Mouse (Mus musculus): Measurements from ENCODE around the gene Garnl3. TPM values are rescaled to one million over a fixed set of nuclear protein-coding genes. Genes with fewer than 3 reads are reported as not detected.
A peak's percentile ranks its signal among the peaks of the same experiment; 100 is the strongest.

The Garnl3 gene
- total and polyA plus RNA-seq, 2 experiments from 2014 or later: 4.0 to 6.1 TPM

DNA sequence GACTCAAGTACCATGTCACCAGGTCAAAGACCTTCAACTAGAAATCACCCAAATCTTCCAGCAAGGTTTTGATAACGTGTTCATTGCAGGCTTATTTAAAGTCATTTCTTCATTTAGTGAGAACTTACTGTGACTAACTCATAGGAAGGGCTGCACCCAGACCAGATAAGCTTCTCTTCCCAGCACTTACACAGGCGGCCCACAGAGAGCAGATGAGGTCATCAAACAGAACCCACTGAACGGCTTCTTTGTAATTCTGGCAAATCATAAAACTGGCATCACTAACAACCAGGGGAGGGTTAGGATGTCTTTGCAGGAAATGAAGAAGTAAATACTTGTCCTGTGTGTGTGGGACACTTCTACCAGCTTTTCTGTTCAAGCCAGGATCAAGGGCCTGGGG is 84.1 kb downstream of the Garnl3 start:
- peak; percentile 62; the same call in 1 of the 2 replicates for ATAC-seq (ENCODE audit: insufficient read depth, low read depth)
- 0 out of 2 replicates have a peak, but pooled peaks cover 3% of the 10 kb centered on the region for H3K4me1 ChIP-seq (ENCODE audit: control insufficient read depth, insufficient read depth)
- H3K9ac ChIP-seq (replicated peaks; ENCODE audit: low read depth, low read length): no peak overlapping the region
- no peak overlapping the region for H3K27ac ChIP-seq (ENCODE audit: low read depth)
- H3K4me3 ChIP-seq (ENCODE audit: low read depth, low read length): no peak overlapping the region
- no peaks in the 10 kb centered on the region for H3K9me3 ChIP-seq (replicated peaks; ENCODE audit: control insufficient read depth, low read length)
- TF ChIP-seq CTCF (IDR thresholded peaks at IDR 0.05; ENCODE audit: low read depth) (no peak), EP300 (IDR thresholded peaks at IDR 0.05; ENCODE audit: low read depth) (no peak)
- no peak overlapping the region for H3K4me2 ChIP-seq (ENCODE audit: low read depth, low read length)
- WGBS: 44% methylated on average over 3 of the region's 3 CpGs
- no peaks in the 10 kb centered on the region for H3K36me3 ChIP-seq (replicated peaks; ENCODE audit: control insufficient read depth, insufficient read depth, low read length)
- H3K27me3 ChIP-seq (ENCODE audit: control insufficient read depth, insufficient read depth, low read length): no peaks in the 10 kb centered on the region
- peak; percentile 20 for DNase-seq (ENCODE audit: low spot score)

DNA sequence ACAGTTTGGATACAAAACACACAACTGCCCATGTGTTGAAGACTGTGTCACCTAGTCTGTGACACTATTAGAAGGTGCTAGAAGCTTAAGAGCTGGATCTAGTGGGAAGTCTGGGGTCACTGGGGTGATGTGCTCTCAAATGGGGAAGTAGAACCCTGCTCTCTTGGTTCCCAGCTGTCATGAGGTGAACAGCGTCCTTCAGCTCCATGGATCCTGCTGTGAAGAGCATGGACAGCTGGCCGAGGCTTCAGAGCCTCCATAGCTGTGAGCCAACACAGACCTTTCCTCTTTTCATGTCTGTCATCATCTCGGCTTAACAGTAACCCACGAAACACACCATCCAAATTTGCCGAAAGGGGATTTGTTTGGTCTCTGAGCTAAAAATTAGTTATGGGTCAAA is 84.5 kb downstream of the Garnl3 start:
- TF ChIP-seq EP300 (IDR thresholded peaks at IDR 0.05; ENCODE audit: low read depth) (no peak), CTCF (IDR thresholded peaks at IDR 0.05; ENCODE audit: low read depth) (no peak)
- ATAC-seq (ENCODE audit: insufficient read depth, low read depth) (no peak), DNase-seq (ENCODE audit: low spot score) (no peak)
- H3K9me3 ChIP-seq (replicated peaks; ENCODE audit: control insufficient read depth, low read length): no peaks in the 10 kb centered on the region
- no peaks in the 10 kb centered on the region for H3K27me3 ChIP-seq (ENCODE audit: control insufficient read depth, insufficient read depth, low read length)
- no peak overlapping the region for H3K4me3 ChIP-seq (ENCODE audit: low read depth, low read length)
- no peaks in the 10 kb centered on the region for H3K36me3 ChIP-seq (replicated peaks; ENCODE audit: control insufficient read depth, insufficient read depth, low read length)
- no peak overlapping the region for H3K9ac ChIP-seq (replicated peaks; ENCODE audit: low read depth, low read length)
- H3K4me2 ChIP-seq (ENCODE audit: low read depth, low read length): no peak overlapping the region
- H3K4me1 ChIP-seq (ENCODE audit: control insufficient read depth, insufficient read depth): 0 out of 2 replicates have a peak, but pooled peaks cover 3% of the 10 kb centered on the region
- 55% methylated on average over 5 of the region's 5 CpGs for WGBS
- 0 out of 2 replicates have a peak overlapping the region, but pooled peaks have one; percentile 34 for H3K27ac ChIP-seq (ENCODE audit: low read depth)

DNA sequence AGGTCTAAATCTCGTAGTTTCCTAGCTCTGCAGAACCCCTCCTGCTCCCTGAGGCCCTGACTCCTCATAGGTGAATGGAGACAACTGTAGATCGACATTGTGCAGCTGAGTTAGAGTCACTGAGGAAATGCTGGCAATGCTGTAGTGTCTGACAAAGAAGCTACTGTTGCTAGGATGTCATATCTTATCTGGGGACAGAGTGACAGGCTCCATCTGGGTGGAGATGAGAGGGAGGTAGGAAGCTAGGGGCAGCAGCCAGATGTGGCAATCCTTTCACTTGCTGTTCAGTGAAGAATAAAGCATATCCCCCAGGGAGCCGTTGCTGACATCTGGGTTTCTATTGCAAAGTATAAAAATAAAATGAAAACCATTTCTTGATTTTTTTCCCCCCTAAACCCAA is 85.6 kb downstream of the Garnl3 start:
- Histone ChIP-seq H3K4me3 (ENCODE audit: low read depth, low read length) (no peak overlapping the region), H3K36me3 (replicated peaks; ENCODE audit: control insufficient read depth, insufficient read depth, low read length) (no peaks in the 10 kb centered on the region), H3K4me2 (ENCODE audit: low read depth, low read length) (no peak overlapping the region), H3K9ac (replicated peaks; ENCODE audit: low read depth, low read length) (no peak overlapping the region), H3K27me3 (ENCODE audit: control insufficient read depth, insufficient read depth, low read length) (no peaks in the 10 kb centered on the region), H3K4me1 (ENCODE audit: control insufficient read depth, insufficient read depth) (0 out of 2 replicates have a peak, but pooled peaks cover 3% of the 10 kb centered on the region), H3K9me3 (replicated peaks; ENCODE audit: control insufficient read depth, low read length) (no peaks in the 10 kb centered on the region), H3K27ac (ENCODE audit: low read depth) (no peak overlapping the region)
- 35% methylated on average over 3 of the region's 3 CpGs for WGBS
- TF ChIP-seq CTCF (IDR thresholded peaks at IDR 0.05; ENCODE audit: low read depth) (no peak), EP300 (IDR thresholded peaks at IDR 0.05; ENCODE audit: low read depth) (no peak)
- DNase-seq (ENCODE audit: low spot score) (no peak), ATAC-seq (ENCODE audit: insufficient read depth, low read depth) (no peak)

DNA sequence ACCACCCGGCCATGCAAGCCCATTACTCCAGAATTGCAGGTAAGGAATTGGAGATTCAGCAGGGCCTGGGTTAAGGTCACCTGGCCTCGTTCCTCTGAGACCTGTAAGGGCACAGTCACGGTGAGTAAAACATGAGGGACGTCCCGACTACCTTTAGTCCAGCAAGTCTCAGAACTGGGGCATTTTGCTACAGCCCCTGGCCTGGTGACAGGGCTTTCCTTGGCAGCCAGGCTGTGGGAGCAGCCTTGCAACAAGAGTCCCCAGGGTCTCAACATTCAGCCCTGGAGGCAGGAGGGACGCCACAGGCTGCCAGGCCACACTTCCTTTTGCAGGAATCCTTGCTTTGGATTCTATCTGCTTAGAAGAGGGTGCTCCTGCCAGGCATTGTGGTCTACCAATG is 88.7 kb downstream of the Garnl3 start:
- Histone ChIP-seq H3K4me3 (ENCODE audit: low read depth, low read length) (no peak overlapping the region), H3K9me3 (replicated peaks; ENCODE audit: control insufficient read depth, low read length) (no peaks in the 10 kb centered on the region), H3K9ac (replicated peaks; ENCODE audit: low read depth, low read length) (no peak overlapping the region), H3K27me3 (ENCODE audit: control insufficient read depth, insufficient read depth, low read length) (no peaks in the 10 kb centered on the region), H3K36me3 (replicated peaks; ENCODE audit: control insufficient read depth, insufficient read depth, low read length) (no peaks in the 10 kb centered on the region), H3K4me2 (ENCODE audit: low read depth, low read length) (no peak overlapping the region), H3K27ac (ENCODE audit: low read depth) (no peak overlapping the region), H3K4me1 (ENCODE audit: control insufficient read depth, insufficient read depth) (no peaks in the 10 kb centered on the region)
- WGBS: 81% methylated on average over 6 of the region's 6 CpGs
- no peak for DNase-seq (ENCODE audit: low spot score)
- TF ChIP-seq EP300 (IDR thresholded peaks at IDR 0.05; ENCODE audit: low read depth) (no peak), CTCF (IDR thresholded peaks at IDR 0.05; ENCODE audit: low read depth) (no peak)
- no peak for ATAC-seq (ENCODE audit: insufficient read depth, low read depth)

DNA sequence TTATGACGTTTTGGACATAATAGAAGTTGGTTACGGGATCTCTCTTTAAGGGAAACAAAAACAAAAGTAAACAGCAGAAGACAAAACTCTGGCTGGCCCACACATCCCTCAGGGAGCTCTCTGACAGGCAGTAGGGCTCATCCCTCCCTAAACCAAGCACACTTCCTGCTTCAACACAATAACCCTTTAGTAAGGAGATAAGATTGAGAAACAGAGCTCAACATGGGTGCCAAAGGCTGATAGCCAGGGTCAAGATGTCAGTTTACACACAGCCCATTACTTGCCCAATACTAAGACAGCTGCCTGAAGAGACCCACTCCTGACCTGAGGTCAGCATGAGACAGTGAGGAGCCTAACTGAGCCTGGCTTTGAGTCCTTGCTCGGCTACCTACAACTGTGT is 89.9 kb downstream of the Garnl3 start:
- TF ChIP-seq EP300 (IDR thresholded peaks at IDR 0.05; ENCODE audit: low read depth) (no peak), CTCF (IDR thresholded peaks at IDR 0.05; ENCODE audit: low read depth) (no peak)
- H3K9me3 ChIP-seq (replicated peaks; ENCODE audit: control insufficient read depth, low read length): no peaks in the 10 kb centered on the region
- ATAC-seq (ENCODE audit: insufficient read depth, low read depth): no peak
- no peak overlapping the region for H3K4me2 ChIP-seq (ENCODE audit: low read depth, low read length)
- 51% methylated on average over 3 of the region's 3 CpGs for WGBS
- H3K27me3 ChIP-seq (ENCODE audit: control insufficient read depth, insufficient read depth, low read length): no peaks in the 10 kb centered on the region
- H3K27ac ChIP-seq (ENCODE audit: low read depth): no peak overlapping the region
- no peaks in the 10 kb centered on the region for H3K4me1 ChIP-seq (ENCODE audit: control insufficient read depth, insufficient read depth)
- H3K36me3 ChIP-seq (replicated peaks; ENCODE audit: control insufficient read depth, insufficient read depth, low read length): no peaks in the 10 kb centered on the region
- H3K9ac ChIP-seq (replicated peaks; ENCODE audit: low read depth, low read length): no peak overlapping the region
- no peak for DNase-seq (ENCODE audit: low spot score)
- H3K4me3 ChIP-seq (ENCODE audit: low read depth, low read length): no peak overlapping the region

DNA sequence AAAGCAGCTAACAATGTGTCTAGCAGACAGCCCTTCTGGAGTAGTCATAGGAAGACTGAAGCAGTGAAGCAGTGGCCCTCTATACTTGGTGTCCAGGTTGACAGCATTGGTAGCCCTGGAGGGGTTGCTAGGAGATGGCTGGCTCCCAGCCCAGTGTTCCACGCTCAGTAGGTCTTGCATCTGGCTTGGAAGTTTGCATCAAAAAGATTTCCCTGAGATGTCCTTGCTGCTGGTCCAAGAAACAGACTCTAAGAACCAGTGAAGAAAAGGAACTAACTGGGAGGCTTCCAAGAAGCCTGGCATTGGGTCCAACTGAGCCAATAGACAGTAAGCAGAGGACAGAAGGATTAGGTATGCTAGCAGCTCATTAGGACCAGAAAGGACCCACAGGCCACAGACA is 94.0 kb downstream of the Garnl3 start:
- H3K4me2 ChIP-seq (ENCODE audit: low read depth, low read length): no peak overlapping the region
- H3K27me3 ChIP-seq (ENCODE audit: control insufficient read depth, insufficient read depth, low read length): no peaks in the 10 kb centered on the region
- ATAC-seq (ENCODE audit: insufficient read depth, low read depth) (no peak), DNase-seq (ENCODE audit: low spot score) (no peak)
- no peaks in the 10 kb centered on the region for H3K9me3 ChIP-seq (replicated peaks; ENCODE audit: control insufficient read depth, low read length)
- TF ChIP-seq EP300 (IDR thresholded peaks at IDR 0.05; ENCODE audit: low read depth): no peak
- no peak for TF ChIP-seq CTCF (IDR thresholded peaks at IDR 0.05; ENCODE audit: low read depth)
- 35% methylated on average over 1 of the region's 1 CpGs for WGBS
- H3K36me3 ChIP-seq (replicated peaks; ENCODE audit: control insufficient read depth, insufficient read depth, low read length): no peaks in the 10 kb centered on the region
- H3K4me3 ChIP-seq (ENCODE audit: low read depth, low read length): no peak overlapping the region
- no peaks in the 10 kb centered on the region for H3K4me1 ChIP-seq (ENCODE audit: control insufficient read depth, insufficient read depth)
- H3K27ac ChIP-seq (ENCODE audit: low read depth): no peak overlapping the region
- H3K9ac ChIP-seq (replicated peaks; ENCODE audit: low read depth, low read length): no peak overlapping the region
